Mouse (Mus musculus) olfactory bulb, adult 2 months (tissue): ENCODE results near the gene Krba1.

ENCODE experiments used
- CTCF ChIP-seq: fragments of 200-500 bp; IDR thresholded peaks from 2 replicates; pipeline ENCODE4 v1.5.1; 2012; ENCODE audit warnings: low read depth, mild to moderate bottlenecking, low read length, moderate library complexity; ENCODE audit not compliant: insufficient read depth
- POLR2A ChIP-seq: fragments of 200-500 bp; IDR thresholded peaks from 2 replicates; pipeline ENCODE4 v1.6.1; 2012; ENCODE audit warnings: mild to moderate bottlenecking, low read depth, low read length, moderate library complexity; ENCODE audit not compliant: insufficient read depth

GRCm38 (mm10) chr6:48397336-48397735 is 1.9 kb downstream of the Krba1 start:
- TF ChIP-seq POLR2A (no peak), CTCF (no peak)
